Mouse (Mus musculus): Measurements from ENCODE around the gene Kcnc3. TPM values are rescaled to one million over a fixed set of nuclear protein-coding genes. Genes with fewer than 3 reads are reported as not detected.

The Kcnc3 gene
- 100 to 1,000 TPM; 114 to 122 TPM for total RNA-seq (2021)
- long read RNA-seq, experiment 1, full-length matches to known transcripts: 17 of 41 reads
- long read RNA-seq, experiment 1, partial matches to known transcripts: 4 of 41 reads
- long read RNA-seq, experiment 1, other reads (novel, unspliced or antisense): 20 of 41 reads
- long read RNA-seq, experiment 2, full-length matches to known transcripts: 11 of 41 reads
- long read RNA-seq, experiment 2, partial matches to known transcripts: 23 of 41 reads
- long read RNA-seq, experiment 2, other reads (novel, unspliced or antisense): 7 of 41 reads

- DNase-seq (ENCODE audit: extremely low spot score in 1 of 2, low spot score in 2 of 2): peak; percentile 86 to 92
- Histone ChIP-seq H3K27ac (peak within 1 kb of the TSS; percentile 85), H3K4me3 (peak within 1 kb of the TSS; percentile 75)
- no peak for TF ChIP-seq CTCF (IDR thresholded peaks at IDR 0.05)
- intact Hi-C loops (cut with DNase I): no loop called here
These were observed at the start of gene Kcnc3 for GRCm38 (mm10) chr7:44590402-44591347. TSS of gene Kcnc3 (plus strand) at chr7:44590664.

GRCm38 (mm10) chr7:44542555-44542954 lies 47.9 kb upstream of the Kcnc3 start:
- DNase-seq (ENCODE audit: extremely low spot score in 1 of 2, low spot score in 2 of 2): no peak
- Histone ChIP-seq H3K27ac (no peak overlapping the region), H3K4me3 (no peak overlapping the region)
- intact Hi-C loops (cut with DNase I): no loop called here
- no peak for TF ChIP-seq CTCF (IDR thresholded peaks at IDR 0.05)

- H3K4me3 ChIP-seq: no peak overlapping the region
- no peak for TF ChIP-seq CTCF (IDR thresholded peaks at IDR 0.05)
- no peak for DNase-seq (ENCODE audit: extremely low spot score in 1 of 2, low spot score in 2 of 2)
- no peak overlapping the region for H3K27ac ChIP-seq
- intact Hi-C loops (cut with DNase I): no loop called here
These were observed 47.4 kb upstream of the Kcnc3 start for GRCm38 (mm10) chr7:44543071-44543470.

GRCm38 (mm10) chr7:44546274-44546673 lies 44.2 kb upstream of the Kcnc3 start:
- Histone ChIP-seq H3K27ac (no peak overlapping the region), H3K4me3 (no peak overlapping the region)
- DNase-seq (ENCODE audit: extremely low spot score in 1 of 2, low spot score in 2 of 2): no peak
- intact Hi-C loops (cut with DNase I): no loop called here
- no peak for TF ChIP-seq CTCF (IDR thresholded peaks at IDR 0.05)

GRCm38 (mm10) chr7:44547041-44547440 lies 43.4 kb upstream of the Kcnc3 start:
- DNase-seq (ENCODE audit: extremely low spot score in 1 of 2, low spot score in 2 of 2): no peak
- H3K27ac ChIP-seq: no peak overlapping the region
- no peak overlapping the region for H3K4me3 ChIP-seq
- TF ChIP-seq CTCF (IDR thresholded peaks at IDR 0.05): no peak
- intact Hi-C loops (cut with DNase I): no loop called here

GRCm38 (mm10) chr7:44547725-44548124 lies 42.7 kb upstream of the Kcnc3 start:
- intact Hi-C loops (cut with DNase I): loop anchor here (2.0 kb wide), 2 partner anchors 21 to 47 kb away; no protein-coding TSS in a partner anchor
- Histone ChIP-seq H3K4me3 (no peak overlapping the region; the same call in 1 of the 2 replicates), H3K27ac (no peak overlapping the region)
- no peak for TF ChIP-seq CTCF (IDR thresholded peaks at IDR 0.05)
- DNase-seq (ENCODE audit: extremely low spot score in 1 of 2, low spot score in 2 of 2): no peak

- Histone ChIP-seq H3K27ac (peak within 1 kb of the TSS; percentile 12), H3K4me3 (peak within 1 kb of the TSS; percentile 61)
- intact Hi-C loops (cut with DNase I): loop anchor here (2.0 kb wide), 2 partner anchors 22 to 48 kb away; no protein-coding TSS in a partner anchor
- peak; percentile 99 for DNase-seq (ENCODE audit: extremely low spot score in 1 of 2, low spot score in 2 of 2)
- peak; percentile 90 for TF ChIP-seq CTCF (IDR thresholded peaks at IDR 0.05)
These were observed 41.9 kb upstream of the Kcnc3 start, which contains the start of gene Pold1 for GRCm38 (mm10) chr7:44548497-44549087. TSS of gene Pold1 (minus strand) at chr7:44548849.

GRCm38 (mm10) chr7:44549621-44550408 lies 40.6 kb upstream of the Kcnc3 start:
- no peak for DNase-seq (ENCODE audit: extremely low spot score in 1 of 2, low spot score in 2 of 2)
- no peak overlapping the region for H3K4me3 ChIP-seq

GRCm38 (mm10) chr7:44550409-44550678 lies 40.1 kb upstream of the Kcnc3 start:
- no peak for DNase-seq (ENCODE audit: extremely low spot score in 1 of 2, low spot score in 2 of 2)
- H3K4me3 ChIP-seq: no peak overlapping the region
- no peak overlapping the region for H3K27ac ChIP-seq
- TF ChIP-seq CTCF (IDR thresholded peaks at IDR 0.05): no peak
- intact Hi-C loops (cut with DNase I): loop anchor here (5.0 kb wide), 1 partner anchor 173 kb away; no protein-coding TSS in a partner anchor

More at GRCm38 (mm10) chr7:44549621-44550408, 40.6 kb upstream of the Kcnc3 start:
- no peak for TF ChIP-seq CTCF (IDR thresholded peaks at IDR 0.05)
- intact Hi-C loops (cut with DNase I): loop anchor here (2.0 to 5.0 kb wide), 3 partner anchors 23 to 173 kb away; no protein-coding TSS in a partner anchor
- no peak overlapping the region for H3K27ac ChIP-seq

GRCm38 (mm10) chr7:44551301-44551700 lies 39.2 kb upstream of the Kcnc3 start:
- Histone ChIP-seq H3K27ac (no peak overlapping the region), H3K4me3 (no peak overlapping the region)
- no peak for DNase-seq (ENCODE audit: extremely low spot score in 1 of 2, low spot score in 2 of 2)
- no peak for TF ChIP-seq CTCF (IDR thresholded peaks at IDR 0.05)
- intact Hi-C loops (cut with DNase I): loop anchor here (5.0 kb wide), 1 partner anchor 174 kb away; no protein-coding TSS in a partner anchor

- Histone ChIP-seq H3K27ac (no peak overlapping the region), H3K4me3 (no peak overlapping the region)
- no peak for TF ChIP-seq CTCF (IDR thresholded peaks at IDR 0.05)
- intact Hi-C loops (cut with DNase I): loop anchor here (5.0 kb wide), 1 partner anchor 174 kb away; no protein-coding TSS in a partner anchor
- no peak for DNase-seq (ENCODE audit: extremely low spot score in 1 of 2, low spot score in 2 of 2)
These were observed 38.7 kb upstream of the Kcnc3 start for GRCm38 (mm10) chr7:44551731-44552130.
